Comparison of ENCODE assay signal across 9 mouse cellular contexts in genomic region chr11:43568263-43568662, GRCm38 (mm10). TPM values are rescaled to one million over a fixed set of nuclear protein-coding genes. Genes with fewer than 3 reads are reported as not detected.
DNase-seq lines count a peak whose midpoint lies in the region; ATAC-seq and TF ChIP-seq lines count a peak whose summit lies in the region.
"Had no signal": no experiment of that assay in that cellular context is flagged by ENCODE, and none has a peak within 500 bp of the region (broad histone marks: within the 10 kb centered on the region; RNA-seq: fewer than 3 reads in every experiment).

No protein-coding gene starts in this region.

- ATAC-seq in forebrain, postnatal 0 days, result no peak
- ATAC-seq in forebrain, embryonic 14.5 days, result no peak
- ATAC-seq in heart, embryonic 15.5 days (replicated peaks; ENCODE audit: insufficient number of reproducible peaks, insufficient read depth, low FRiP score, low read depth), result no peak

- no peak overlapping the region for H3K4me2 ChIP-seq in forebrain, postnatal 0 days (ENCODE audit: low read depth)
- H3K4me2 ChIP-seq in forebrain, embryonic 14.5 days (ENCODE audit: low read length), result no peak overlapping the region
- H3K4me2 ChIP-seq in heart, embryonic 15.5 days, result no peak overlapping the region

- no peak for TF ChIP-seq POLR2A in testis, adult 2 months (IDR thresholded peaks at IDR 0.05; ENCODE audit: control insufficient read depth, low read depth, low read length)

- no peak overlapping the region for H3K4me3 ChIP-seq in forebrain, postnatal 0 days (ENCODE audit: low read depth, low read length)
- H3K4me3 ChIP-seq in forebrain, embryonic 14.5 days (ENCODE audit: low read depth, low read length), result no peak overlapping the region
- no peak overlapping the region for H3K4me3 ChIP-seq in testis, adult 2 months (ENCODE audit: control insufficient read depth, low read depth, low read length)
- H3K4me3 ChIP-seq in heart, embryonic 15.5 days, result no peak overlapping the region

- H3K27me3 ChIP-seq in forebrain, postnatal 0 days (ENCODE audit: insufficient read depth, low read length), result no peaks in the 10 kb centered on the region
- H3K27me3 ChIP-seq in forebrain, embryonic 14.5 days (replicated peaks; ENCODE audit: control insufficient read depth, insufficient read depth, low read length), result no peaks in the 10 kb centered on the region
- H3K27me3 ChIP-seq in testis, adult 2 months (ENCODE audit: control insufficient read depth, insufficient read depth, low read length), result no peaks in the 10 kb centered on the region
- no peaks in the 10 kb centered on the region for H3K27me3 ChIP-seq in heart, embryonic 15.5 days

- TF ChIP-seq CTCF in forebrain, postnatal 0 days (IDR thresholded peaks at IDR 0.05; ENCODE audit: low read depth), result peak; percentile 62
- peak; percentile 56; the same call in 1 of the 2 replicates for TF ChIP-seq CTCF in testis, adult 2 months (IDR thresholded peaks at IDR 0.05; ENCODE audit: control insufficient read depth, insufficient read depth, insufficient replicate concordance, low read depth, low read length)

- H3K4me1 ChIP-seq in forebrain, postnatal 0 days (ENCODE audit: insufficient read depth), result peaks cover 11% of the 10 kb centered on the region; the same call in 1 of the 2 replicates
- H3K4me1 ChIP-seq in forebrain, embryonic 14.5 days (ENCODE audit: control insufficient read depth, insufficient read depth, low read length), result peaks cover 13% of the 10 kb centered on the region
- H3K4me1 ChIP-seq in testis, adult 2 months (ENCODE audit: control insufficient read depth, insufficient read depth, low read length), result no peaks in the 10 kb centered on the region
- H3K4me1 ChIP-seq in heart, embryonic 15.5 days (replicated peaks), result peaks cover 87% of the 10 kb centered on the region

- H3K9me3 ChIP-seq in forebrain, postnatal 0 days (ENCODE audit: low read length), result no peaks in the 10 kb centered on the region
- no peaks in the 10 kb centered on the region for H3K9me3 ChIP-seq in forebrain, embryonic 14.5 days (replicated peaks; ENCODE audit: control insufficient read depth, low read length)
- H3K9me3 ChIP-seq in heart, embryonic 15.5 days (replicated peaks), result no peaks in the 10 kb centered on the region

- H3K27ac ChIP-seq in forebrain, postnatal 0 days (ENCODE audit: low read depth, low read length), result no peak overlapping the region
- H3K27ac ChIP-seq in forebrain, embryonic 14.5 days (ENCODE audit: low read depth, low read length), result no peak overlapping the region
- H3K27ac ChIP-seq in testis, adult 2 months (ENCODE audit: control insufficient read depth, insufficient read depth, low read depth, low read length), result no peak overlapping the region
- H3K27ac ChIP-seq in heart, embryonic 15.5 days, result peak overlapping the region; percentile 90

- no peak for DNase-seq in forebrain, postnatal 0 days
- no peak for DNase-seq in forebrain, embryonic 14.5 days (ENCODE audit: low spot score)
- DNase-seq in testis, postnatal 14 days (ENCODE audit: low spot score), result no peak
- peak; percentile 77 for DNase-seq in lung, postnatal 36 days
- no peak for DNase-seq in ovary, postnatal 14 days (ENCODE audit: low spot score)
- DNase-seq in right cerebral cortex, postnatal 36 days (ENCODE audit: low spot score in 2 of 2), result no peak

- H3K36me3 ChIP-seq in forebrain, postnatal 0 days (ENCODE audit: insufficient read depth), result no peaks in the 10 kb centered on the region
- H3K36me3 ChIP-seq in forebrain, embryonic 14.5 days (ENCODE audit: control insufficient read depth, insufficient read depth, low read length), result no peaks in the 10 kb centered on the region
- H3K36me3 ChIP-seq in testis, adult 2 months (ENCODE audit: control insufficient read depth, insufficient read depth, low read length), result no peaks in the 10 kb centered on the region
- H3K36me3 ChIP-seq in heart, embryonic 15.5 days, result no peaks in the 10 kb centered on the region

- no peak overlapping the region for H3K9ac ChIP-seq in forebrain, postnatal 0 days
- no peak overlapping the region for H3K9ac ChIP-seq in forebrain, embryonic 14.5 days (ENCODE audit: low read length)
- no peak overlapping the region for H3K9ac ChIP-seq in heart, embryonic 15.5 days

- 70% methylated on average over 5 of the region's 5 CpGs for WGBS in forebrain, postnatal 0 days
- 65% methylated on average over 5 of the region's 5 CpGs for WGBS in forebrain, embryonic 14.5 days
- 57% methylated on average over 5 of the region's 5 CpGs for WGBS in heart, embryonic 15.5 days

RNA-seq across cellular contexts. Expression of gene 4933415A04Rik, which starts 18.6 kb away (rescaled TPM):
- total RNA-seq in forebrain, postnatal 0 days (2014; rRNA removed), result 0.76 and 1.5 TPM in 2 replicates
- 1.2 and 1.8 TPM in 2 replicates for polyA plus RNA-seq in forebrain, postnatal 0 days (2015; fragmentation: Nextera tagmentation; extraction: Ambion mirVana)
- 1.2 and 2.0 TPM in 2 replicates for polyA plus RNA-seq in forebrain, embryonic 14.5 days (2014; fragmentation: Nextera tagmentation; extraction: Ambion mirVana)
- polyA plus RNA-seq in testis, adult 2 months (2012; rRNA removed), result 0.28 TPM in 2 replicates
- polyA plus RNA-seq in heart, embryonic 15.5 days (2015; fragmentation: Nextera tagmentation; extraction: Ambion mirVana), result 4.6 and 5.4 TPM in 2 replicates

RNA-seq across cellular contexts. Expression of gene Fabp6, which starts 33.1 kb away (rescaled TPM):
- not detected in 2 replicates for total RNA-seq in forebrain, postnatal 0 days (2014; rRNA removed)
- polyA plus RNA-seq in forebrain, postnatal 0 days (2015; fragmentation: Nextera tagmentation; extraction: Ambion mirVana), result not detected in 2 replicates
- polyA plus RNA-seq in forebrain, embryonic 14.5 days (2014; fragmentation: Nextera tagmentation; extraction: Ambion mirVana), result not detected in 2 replicates
- not detected in 2 replicates for polyA plus RNA-seq in testis, adult 2 months (2012; rRNA removed)
- polyA plus RNA-seq in heart, embryonic 15.5 days (2015; fragmentation: Nextera tagmentation; extraction: Ambion mirVana), result not detected in 2 replicates
- total RNA-seq: heart, postnatal 36 days had no signal

RNA-seq across cellular contexts. Expression of gene Ccnjl, which starts 39.7 kb away (rescaled TPM):
- 1.3 and 1.8 TPM in 2 replicates for total RNA-seq in forebrain, postnatal 0 days (2014; rRNA removed)
- 2.3 and 4.5 TPM in 2 replicates for polyA plus RNA-seq in forebrain, postnatal 0 days (2015; fragmentation: Nextera tagmentation; extraction: Ambion mirVana)
- polyA plus RNA-seq in forebrain, embryonic 14.5 days (2014; fragmentation: Nextera tagmentation; extraction: Ambion mirVana), result 7.7 and 8.7 TPM in 2 replicates
- polyA plus RNA-seq in testis, adult 2 months (2012; rRNA removed), result 2.4 and 2.8 TPM in 2 replicates
- 20.2 and 21.0 TPM in 2 replicates for polyA plus RNA-seq in heart, embryonic 15.5 days (2015; fragmentation: Nextera tagmentation; extraction: Ambion mirVana)
